Mouse (Mus musculus) neutrophil, adult 5-6 weeks (primary cell): ENCODE results near the gene Gpr26. TPM values are rescaled to one million over a fixed set of nuclear protein-coding genes. Genes with fewer than 3 reads are reported as not detected.

ENCODE experiments used
- ATAC-seq: fragments of 151-379, 151-347 bp; 2 replicates; pipeline ENCODE4 v1.8.0; 2017; ENCODE audit warnings: mild to moderate bottlenecking, moderate TSS enrichment; ENCODE audit not compliant: insufficient number of reproducible peaks, poor library complexity, low FRiP score, severe bottlenecking; ENCODE audit errors: extremely low read depth
- total RNA-seq: library from RNA; stranded (forward); fragments of 200-1000 nt; gene quantifications from 2 replicates; pipeline ENCODE4 v1.2.3, GENCODE M21; 2017

The Gpr26 gene
- total RNA-seq, 1 experiment from 2014 or later, result not detected

GRCm38 (mm10) chr7:132015193-132015592 is 48.9 kb downstream of the Gpr26 start:
- no peak for ATAC-seq

- ATAC-seq, result no peak
Observed at GRCm38 (mm10) chr7:132015933-132016332, 49.7 kb downstream of the Gpr26 start.

- ATAC-seq, result no peak
Observed at GRCm38 (mm10) chr7:132025591-132025990, 59.3 kb downstream of the Gpr26 start.

- ATAC-seq, result no peak
Observed at GRCm38 (mm10) chr7:132026671-132027070, 60.4 kb downstream of the Gpr26 start.

GRCm38 (mm10) chr7:132031940-132032531 is 65.8 kb downstream of the Gpr26 start:
- ATAC-seq, result no peak

Other genes with a start within 250 kb of the Gpr26 start
- 0.37 TPM in 1 of 2 replicates, not detected in the other for gene Cpxm2, start 188.3 kb downstream of the Gpr26 start, total RNA-seq